Mouse (Mus musculus) liver, embryonic 14.5 days (tissue): Measurements from ENCODE around the gene Rpl6.

ENCODE experiments used
- CTCF ChIP-seq: IDR thresholded peaks from 2 replicates; pipeline ENCODE4 v1.5.1; 2016; ENCODE audit warnings: antibody characterized with exemption, low read depth, control low read depth
- EP300 ChIP-seq: IDR thresholded peaks from 2 replicates; pipeline ENCODE4 v1.6.1; 2016; ENCODE audit warnings: antibody characterized with exemption, low read depth

- TF ChIP-seq CTCF (no peak), EP300 (no peak)
Measured at GRCm38 (mm10) chr5:121245201-121245600, 40.9 kb downstream of the Rpl6 start.
